Mouse (Mus musculus) bone marrow macrophage, adult 2 months (primary cell): ENCODE results near the gene Stbd1.

Experiments
- CTCF ChIP-seq: IDR thresholded peaks from 2 replicates; pipeline ENCODE4 v1.5.1; 2012; ENCODE audit warnings: low read depth, mild to moderate bottlenecking, low read length, moderate library complexity
- POLR2A ChIP-seq: IDR thresholded peaks from 2 replicates; pipeline ENCODE4 v1.6.1; 2012; ENCODE audit warnings: mild to moderate bottlenecking, low read depth, low read length, borderline replicate concordance

GRCm38 (mm10) chr5:92602691-92603690, at the start of gene Stbd1:
- TF ChIP-seq POLR2A (no peak), CTCF (no peak)
